Mouse (Mus musculus): Measurements from ENCODE around the gene Lsm12. TPM values are rescaled to one million over a fixed set of nuclear protein-coding genes. Genes with fewer than 3 reads are reported as not detected.
A peak's percentile ranks its signal among the peaks of the same experiment; 100 is the strongest.

The Lsm12 gene
- 87.8 and 95.3 TPM in 2 replicates for polyA plus RNA-seq (2015; fragmentation: Nextera tagmentation; extraction: Ambion mirVana)

- H3K9me3 ChIP-seq (replicated peaks; ENCODE audit: control insufficient read depth, low read length, poor library complexity, severe bottlenecking), result no peaks in the 10 kb centered on the region
- peak within 1 kb of the TSS; percentile 92 for H3K9ac ChIP-seq (ENCODE audit: low read depth, low read length)
- peaks cover 7% of the 10 kb centered on the region; the same call in 1 of the 2 replicates for H3K36me3 ChIP-seq (ENCODE audit: control insufficient read depth, insufficient read depth, low read length)
- peaks cover 37% of the 10 kb centered on the region for H3K4me1 ChIP-seq (ENCODE audit: control insufficient read depth, insufficient read depth, low read length)
- H3K27me3 ChIP-seq (ENCODE audit: control insufficient read depth, insufficient read depth, low read depth, low read length), result no peaks in the 10 kb centered on the region
- 1% methylated on average over 68 of the region's 70 CpGs for WGBS
- peak within 1 kb of the TSS; percentile 95 for H3K4me3 ChIP-seq (ENCODE audit: low read depth, low read length)
- H3K4me2 ChIP-seq (ENCODE audit: low read length), result peak within 1 kb of the TSS; percentile 74
- H3K27ac ChIP-seq (ENCODE audit: low read length), result peak within 1 kb of the TSS; percentile 97
- ATAC-seq, result peak; percentile 83
These were observed at the start of gene Lsm12 for GRCm38 (mm10) chr11:102184646-102185495. TSS of gene Lsm12 (minus strand) at chr11:102185296.

DNA sequence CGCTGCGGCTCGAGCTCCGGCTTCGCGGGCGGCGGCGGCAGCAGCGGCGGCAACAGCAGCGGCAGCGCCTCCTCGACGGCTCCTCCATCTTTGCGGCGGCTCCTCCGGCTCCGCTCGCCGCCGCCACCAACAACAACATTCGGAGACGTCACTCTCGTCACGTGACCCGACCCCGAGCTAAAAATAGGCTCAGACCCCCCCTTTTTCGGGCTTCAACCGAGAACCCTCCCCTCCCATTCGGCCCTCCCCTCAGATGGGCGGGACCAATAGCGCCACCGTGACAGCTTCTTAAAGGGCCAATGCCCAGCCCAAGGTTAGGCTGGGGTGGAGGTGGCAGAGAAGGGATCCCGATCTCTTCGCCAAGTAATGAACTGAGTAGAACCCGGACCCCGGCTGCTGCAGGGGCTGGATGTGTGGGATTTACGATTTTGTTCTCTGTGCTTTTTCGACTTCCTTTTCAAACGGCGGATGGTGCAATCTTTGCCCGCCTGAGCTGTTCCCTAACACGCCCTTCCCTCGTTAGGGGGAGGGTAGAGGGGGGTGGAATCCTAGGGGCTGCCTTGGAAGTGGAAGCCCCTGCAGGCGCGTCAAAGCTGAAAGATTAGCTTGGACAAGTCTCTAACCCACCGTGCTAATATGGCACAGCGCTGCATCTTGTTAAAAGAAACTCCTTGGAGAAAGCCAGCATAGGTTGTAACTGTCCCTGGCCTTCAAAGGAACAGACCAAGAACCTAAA is 45.1 kb upstream of the Lsm12 start, which contains the start of gene Hdac5:
TSS of gene Hdac5 (minus strand) at position 161 of the 736 bp plus-strand sequence.
- Histone ChIP-seq H3K27ac (ENCODE audit: low read length) (peak within 1 kb of the TSS; percentile 94), H3K9ac (ENCODE audit: low read depth, low read length) (peak within 1 kb of the TSS; percentile 92), H3K4me2 (ENCODE audit: low read length) (peak within 1 kb of the TSS; percentile 77), H3K4me1 (ENCODE audit: control insufficient read depth, insufficient read depth, low read length) (peaks cover 36% of the 10 kb centered on the region), H3K9me3 (replicated peaks; ENCODE audit: control insufficient read depth, low read length, poor library complexity, severe bottlenecking) (no peaks in the 10 kb centered on the region), H3K36me3 (ENCODE audit: control insufficient read depth, insufficient read depth, low read length) (no peaks in the 10 kb centered on the region), H3K27me3 (ENCODE audit: control insufficient read depth, insufficient read depth, low read depth, low read length) (no peaks in the 10 kb centered on the region), H3K4me3 (ENCODE audit: low read depth, low read length) (peak within 1 kb of the TSS; percentile 87)
- peak; percentile 91 for ATAC-seq
- under 1% methylated on average over 41 of the region's 49 CpGs for WGBS

GRCm38 (mm10) chr11:102229331-102229953 is 44.3 kb upstream of the Lsm12 start:
- no peaks in the 10 kb centered on the region for H3K27me3 ChIP-seq (ENCODE audit: control insufficient read depth, insufficient read depth, low read depth, low read length)
- H3K4me1 ChIP-seq (ENCODE audit: control insufficient read depth, insufficient read depth, low read length), result peaks cover 43% of the 10 kb centered on the region
- peak overlapping the region; percentile 92 for H3K9ac ChIP-seq (ENCODE audit: low read depth, low read length)
- peak overlapping the region; percentile 94 for H3K27ac ChIP-seq (ENCODE audit: low read length)
- no peaks in the 10 kb centered on the region for H3K9me3 ChIP-seq (replicated peaks; ENCODE audit: control insufficient read depth, low read length, poor library complexity, severe bottlenecking)
- H3K4me3 ChIP-seq (ENCODE audit: low read depth, low read length), result peak overlapping the region; percentile 87
- peak; percentile 25; the same call in 1 of the 2 replicates for ATAC-seq
- peak overlapping the region; percentile 61 for H3K4me2 ChIP-seq (ENCODE audit: low read length)
- peaks cover 2% of the 10 kb centered on the region; the same call in 1 of the 2 replicates for H3K36me3 ChIP-seq (ENCODE audit: control insufficient read depth, insufficient read depth, low read length)
- 0% methylated on average over 33 of the region's 47 CpGs for WGBS

DNA sequence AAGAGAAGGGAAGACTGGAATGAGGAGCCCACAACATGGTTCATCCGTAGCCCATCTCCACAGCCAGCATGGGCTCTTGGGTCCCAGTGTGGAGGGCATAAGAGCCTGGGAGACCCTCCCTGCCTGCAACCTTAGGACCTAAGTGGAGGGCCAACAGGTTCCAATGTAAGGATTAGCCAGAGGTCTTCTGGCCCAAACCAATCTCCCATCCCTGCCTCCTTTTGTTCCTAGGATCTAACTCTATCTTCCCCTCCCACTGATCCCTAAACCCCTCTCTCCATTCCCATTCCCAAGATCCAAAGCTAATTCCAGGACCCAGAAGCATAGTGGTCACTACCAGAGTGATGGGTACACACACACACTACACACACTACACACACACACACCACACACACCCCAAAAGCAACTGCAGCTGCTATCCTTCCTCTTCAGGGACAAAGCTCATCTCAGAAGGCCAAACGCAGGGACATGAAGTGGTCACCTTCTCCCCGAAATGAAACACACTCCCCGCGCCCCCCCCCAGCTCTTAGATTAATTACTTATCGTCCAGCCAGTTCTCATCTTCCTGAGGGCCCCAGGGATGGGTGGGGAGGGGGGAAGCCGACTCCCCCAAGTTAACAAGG is 43.7 kb upstream of the Lsm12 start:
- Histone ChIP-seq H3K4me2 (ENCODE audit: low read length) (peak overlapping the region; percentile 61), H3K27me3 (ENCODE audit: control insufficient read depth, insufficient read depth, low read depth, low read length) (no peaks in the 10 kb centered on the region), H3K9ac (ENCODE audit: low read depth, low read length) (peak overlapping the region; percentile 92), H3K9me3 (replicated peaks; ENCODE audit: control insufficient read depth, low read length, poor library complexity, severe bottlenecking) (no peaks in the 10 kb centered on the region), H3K4me3 (ENCODE audit: low read depth, low read length) (peak overlapping the region; percentile 87), H3K36me3 (ENCODE audit: control insufficient read depth, insufficient read depth, low read length) (peaks cover 2% of the 10 kb centered on the region; the same call in 1 of the 2 replicates), H3K27ac (ENCODE audit: low read length) (peak overlapping the region; percentile 94; the same call in 1 of the 2 replicates), H3K4me1 (ENCODE audit: control insufficient read depth, insufficient read depth, low read length) (peaks cover 43% of the 10 kb centered on the region)
- 13% methylated on average over 7 of the region's 7 CpGs for WGBS
- no peak for ATAC-seq

GRCm38 (mm10) chr11:102228191-102228545 is 43.1 kb upstream of the Lsm12 start:
- Histone ChIP-seq H3K9me3 (replicated peaks; ENCODE audit: control insufficient read depth, low read length, poor library complexity, severe bottlenecking) (no peaks in the 10 kb centered on the region), H3K9ac (ENCODE audit: low read depth, low read length) (peak overlapping the region; percentile 92), H3K36me3 (ENCODE audit: control insufficient read depth, insufficient read depth, low read length) (peaks cover 2% of the 10 kb centered on the region; the same call in 1 of the 2 replicates), H3K4me1 (ENCODE audit: control insufficient read depth, insufficient read depth, low read length) (peaks cover 45% of the 10 kb centered on the region), H3K4me2 (ENCODE audit: low read length) (peak overlapping the region; percentile 61), H3K4me3 (ENCODE audit: low read depth, low read length) (peak overlapping the region; percentile 87), H3K27ac (ENCODE audit: low read length) (peak overlapping the region; percentile 50), H3K27me3 (ENCODE audit: control insufficient read depth, insufficient read depth, low read depth, low read length) (no peaks in the 10 kb centered on the region)
- ATAC-seq, result no peak
- WGBS, result 4% methylated on average over 9 of the region's 9 CpGs

GRCm38 (mm10) chr11:102227270-102228190 is 42.4 kb upstream of the Lsm12 start:
- Histone ChIP-seq H3K9ac (ENCODE audit: low read depth, low read length) (peak overlapping the region; percentile 92), H3K4me3 (ENCODE audit: low read depth, low read length) (peak overlapping the region; percentile 87), H3K9me3 (replicated peaks; ENCODE audit: control insufficient read depth, low read length, poor library complexity, severe bottlenecking) (no peaks in the 10 kb centered on the region), H3K4me2 (ENCODE audit: low read length) (peak overlapping the region; percentile 61), H3K4me1 (ENCODE audit: control insufficient read depth, insufficient read depth, low read length) (peaks cover 46% of the 10 kb centered on the region), H3K36me3 (ENCODE audit: control insufficient read depth, insufficient read depth, low read length) (peaks cover 2% of the 10 kb centered on the region; the same call in 1 of the 2 replicates), H3K27me3 (ENCODE audit: control insufficient read depth, insufficient read depth, low read depth, low read length) (no peaks in the 10 kb centered on the region), H3K27ac (ENCODE audit: low read length) (peak overlapping the region; percentile 50)
- 0 out of 2 replicates have a peak, but pooled peaks have one; percentile 10 for ATAC-seq
- WGBS, result 5% methylated on average over 12 of the region's 12 CpGs

GRCm38 (mm10) chr11:102226067-102226978 is 41.2 kb upstream of the Lsm12 start:
- no peaks in the 10 kb centered on the region for H3K9me3 ChIP-seq (replicated peaks; ENCODE audit: control insufficient read depth, low read length, poor library complexity, severe bottlenecking)
- peak overlapping the region; percentile 25; the same call in 1 of the 2 replicates for H3K4me2 ChIP-seq (ENCODE audit: low read length)
- 54% methylated on average over 12 of the region's 12 CpGs for WGBS
- H3K27ac ChIP-seq (ENCODE audit: low read length), result no peak overlapping the region
- H3K4me3 ChIP-seq (ENCODE audit: low read depth, low read length), result no peak overlapping the region
- peaks cover 6% of the 10 kb centered on the region; the same call in 1 of the 2 replicates for H3K36me3 ChIP-seq (ENCODE audit: control insufficient read depth, insufficient read depth, low read length)
- peak overlapping the region; percentile 36 for H3K9ac ChIP-seq (ENCODE audit: low read depth, low read length)
- H3K27me3 ChIP-seq (ENCODE audit: control insufficient read depth, insufficient read depth, low read depth, low read length), result no peaks in the 10 kb centered on the region
- peaks cover 46% of the 10 kb centered on the region for H3K4me1 ChIP-seq (ENCODE audit: control insufficient read depth, insufficient read depth, low read length)
- no peak for ATAC-seq

Data from midbrain, embryonic 16.5 days (tissue).